Mouse (Mus musculus): Measurements from ENCODE around the gene Fgf9. TPM values are rescaled to one million over a fixed set of nuclear protein-coding genes. Genes with fewer than 3 reads are reported as not detected.
A peak's percentile ranks its signal among the peaks of the same experiment; 100 is the strongest.

Gene Fgf9
- total RNA-seq, 2 experiments from 2014 or later = 5.9 to 6.0 TPM

GRCm38 (mm10) chr14:58081955-58082354 lies 11.6 kb downstream of the Fgf9 start:
- peak in 1 of 2 experiments; percentile 16 for DNase-seq
- intact Hi-C loops (cut with DNase I) = no loop called here

- no peak for DNase-seq
- intact Hi-C loops (cut with DNase I) = no loop called here
These were observed 13.9 kb downstream of the Fgf9 start for GRCm38 (mm10) chr14:58084240-58084639.

DNA sequence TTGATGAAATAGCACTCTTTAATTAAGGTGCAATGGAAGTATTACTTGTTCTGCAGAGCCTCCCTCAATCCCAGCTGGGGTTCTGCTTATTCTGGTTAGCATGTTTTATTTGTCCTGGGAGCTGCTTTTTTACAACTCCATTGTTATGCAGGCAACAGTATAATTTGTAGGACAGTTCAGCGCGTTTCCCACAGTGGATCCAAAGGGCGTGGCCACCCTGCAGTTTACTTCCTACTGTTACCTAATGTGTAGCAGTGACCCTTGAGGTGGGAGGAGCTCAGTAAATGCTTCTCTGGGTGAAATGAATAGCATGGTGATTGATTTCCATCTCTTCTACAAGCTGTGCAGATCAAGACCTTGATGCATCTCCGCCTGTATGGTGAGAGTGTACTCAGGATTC lies 17.0 kb downstream of the Fgf9 start:
- DNase-seq = no peak
- intact Hi-C loops (cut with DNase I) = no loop called here

- intact Hi-C loops (cut with DNase I) = no loop called here
- DNase-seq = no peak
These were observed 19.1 kb downstream of the Fgf9 start for GRCm38 (mm10) chr14:58089486-58089885.

GRCm38 (mm10) chr14:58091321-58091720 lies 21.0 kb downstream of the Fgf9 start:
- intact Hi-C loops (cut with DNase I) = no loop called here
- no peak for DNase-seq

GRCm38 (mm10) chr14:58099599-58099998 lies 29.3 kb downstream of the Fgf9 start:
- no peak for DNase-seq
- intact Hi-C loops (cut with DNase I) = no loop called here

- DNase-seq = no peak
- intact Hi-C loops (cut with DNase I) = no loop called here
These were observed 31.0 kb downstream of the Fgf9 start for GRCm38 (mm10) chr14:58101298-58101697.

DNA sequence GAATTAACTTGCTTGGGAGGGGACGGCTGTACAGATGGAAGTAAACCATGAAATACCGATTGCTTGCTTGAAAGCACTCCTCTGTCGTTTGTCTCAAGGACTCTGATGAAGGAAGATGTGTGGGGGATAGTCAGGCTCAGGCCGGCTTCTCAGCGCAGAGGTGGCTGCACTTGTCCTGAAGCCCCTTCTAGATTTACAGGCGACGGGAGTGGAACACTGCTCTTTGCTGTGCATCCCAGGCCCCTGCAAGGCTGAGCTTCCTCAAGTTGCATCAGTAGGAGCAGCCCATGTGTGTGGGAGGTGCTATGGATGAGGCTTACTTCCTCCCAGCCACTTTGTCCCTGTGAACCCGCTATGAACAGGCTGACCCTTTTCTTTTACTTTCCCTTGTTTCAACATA lies 33.9 kb downstream of the Fgf9 start:
- intact Hi-C loops (cut with DNase I) = no loop called here
- no peak for DNase-seq

- no peak for DNase-seq
- intact Hi-C loops (cut with DNase I) = no loop called here
These were observed 35.2 kb downstream of the Fgf9 start for GRCm38 (mm10) chr14:58105596-58105995.

DNA sequence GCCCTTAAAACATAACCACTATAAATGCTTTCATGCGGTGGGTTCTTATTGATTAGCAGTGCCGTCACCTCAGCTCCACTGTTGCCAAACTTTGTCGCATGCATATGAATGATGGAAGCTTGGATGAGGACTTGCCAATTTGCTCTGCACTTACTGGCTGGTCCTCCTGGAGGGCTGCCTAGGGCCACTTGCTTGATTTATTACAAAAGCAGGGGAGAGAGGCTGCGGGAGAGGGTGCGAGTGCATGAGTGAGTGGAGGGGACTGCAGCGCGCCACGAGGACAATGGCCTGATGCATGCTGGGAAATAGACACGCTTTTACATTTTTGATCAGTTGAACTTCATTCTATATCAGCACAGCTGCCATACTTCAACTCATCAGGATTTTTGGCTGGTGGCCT lies 39.3 kb downstream of the Fgf9 start:
- DNase-seq = no peak
- intact Hi-C loops (cut with DNase I) = no loop called here

- no peak for DNase-seq
- intact Hi-C loops (cut with DNase I) = no loop called here
These were observed 41.2 kb downstream of the Fgf9 start for GRCm38 (mm10) chr14:58111562-58111961.

GRCm38 (mm10) chr14:58112341-58112740 lies 42.0 kb downstream of the Fgf9 start:
- intact Hi-C loops (cut with DNase I) = no loop called here

GRCm38 (mm10) chr14:58113180-58113579 lies 42.8 kb downstream of the Fgf9 start:
- intact Hi-C loops (cut with DNase I) = no loop called here
- peak in 1 of 2 experiments; percentile 30 for DNase-seq

More at GRCm38 (mm10) chr14:58112341-58112740, 42.0 kb downstream of the Fgf9 start:
- no peak for DNase-seq

GRCm38 (mm10) chr14:58114146-58114545 lies 43.8 kb downstream of the Fgf9 start:
- intact Hi-C loops (cut with DNase I) = no loop called here
- no peak for DNase-seq

- DNase-seq = no peak
- intact Hi-C loops (cut with DNase I) = no loop called here
These were observed 54.3 kb downstream of the Fgf9 start for GRCm38 (mm10) chr14:58124625-58125024.

- DNase-seq = no peak
These were observed 56.2 kb downstream of the Fgf9 start for GRCm38 (mm10) chr14:58126508-58126907.

GRCm38 (mm10) chr14:58139506-58140055 lies 69.2 kb downstream of the Fgf9 start:
- intact Hi-C loops (cut with DNase I) = no loop called here
- DNase-seq = no peak

More at GRCm38 (mm10) chr14:58126508-58126907, 56.2 kb downstream of the Fgf9 start:
- intact Hi-C loops (cut with DNase I) = no loop called here

GRCm38 (mm10) chr14:58149637-58150470 lies 79.5 kb downstream of the Fgf9 start:
- intact Hi-C loops (cut with DNase I) = no loop called here
- DNase-seq = no peak

DNA sequence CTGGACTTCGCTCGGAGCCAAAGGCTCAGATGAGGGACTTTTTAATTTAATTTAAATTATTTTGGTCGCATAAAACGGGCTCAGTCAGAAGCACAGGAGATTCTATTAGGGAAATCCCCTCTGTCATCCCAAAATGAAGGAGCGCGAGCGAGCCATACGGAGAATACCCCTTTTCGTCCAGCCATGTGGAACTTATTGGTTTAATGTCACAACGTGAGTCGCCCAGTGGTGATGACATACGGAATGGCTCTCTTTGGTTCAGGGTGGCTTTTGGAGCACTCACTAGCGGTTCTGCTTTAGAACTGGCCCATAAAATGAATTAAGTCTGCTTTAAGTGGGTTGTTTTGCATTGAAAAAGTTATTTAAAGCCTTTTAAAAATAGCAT lies 80.1 kb downstream of the Fgf9 start:
- DNase-seq = no peak
- intact Hi-C loops (cut with DNase I) = no loop called here

DNA sequence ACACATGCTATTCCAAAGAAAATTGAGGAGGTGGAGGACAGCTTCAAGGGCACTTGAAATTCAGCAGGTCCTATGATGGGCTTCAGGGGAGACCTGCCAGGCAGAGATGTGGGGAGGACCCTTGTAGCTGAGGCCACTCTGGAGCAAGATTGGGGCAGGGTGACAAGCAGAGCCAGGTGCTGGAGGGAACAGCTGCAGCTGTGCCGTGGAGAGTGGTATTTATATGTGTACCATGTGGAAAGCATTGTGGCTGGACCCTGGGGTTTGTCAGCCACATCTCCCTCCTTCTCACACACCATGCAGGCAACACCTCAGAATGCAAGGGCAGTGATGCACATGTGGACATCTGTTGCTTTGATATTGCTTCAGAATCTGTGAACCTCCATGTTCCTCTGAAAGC lies 81.8 kb downstream of the Fgf9 start:
- intact Hi-C loops (cut with DNase I) = no loop called here
- DNase-seq = no peak

- intact Hi-C loops (cut with DNase I) = no loop called here
- DNase-seq = no peak
These were observed 83.4 kb downstream of the Fgf9 start for GRCm38 (mm10) chr14:58153470-58154416.
